Mouse (Mus musculus): ENCODE results near the gene Cdca3.

Cdca3 gene

DNA sequence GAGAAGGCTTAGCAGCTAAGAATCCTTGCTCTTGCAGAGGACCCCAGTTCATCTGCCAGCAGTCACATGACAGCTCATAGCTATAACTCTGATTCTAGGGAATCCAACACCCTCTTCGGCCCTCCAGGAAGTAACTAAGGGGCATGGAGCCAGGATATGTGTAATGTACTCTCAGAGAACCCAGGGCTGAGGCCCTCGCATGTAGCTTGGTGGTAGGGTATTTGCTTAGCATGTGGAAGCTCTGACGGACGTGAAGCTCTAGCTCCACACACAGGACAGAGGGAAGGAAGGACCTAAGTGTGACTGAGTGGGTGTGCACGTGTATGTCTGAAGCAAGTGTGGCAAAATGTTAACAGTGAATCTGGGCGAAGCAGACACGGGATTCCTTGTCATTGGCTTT lies 7.1 kb downstream of the Cdca3 start:
- no peak for DNase-seq

DNA sequence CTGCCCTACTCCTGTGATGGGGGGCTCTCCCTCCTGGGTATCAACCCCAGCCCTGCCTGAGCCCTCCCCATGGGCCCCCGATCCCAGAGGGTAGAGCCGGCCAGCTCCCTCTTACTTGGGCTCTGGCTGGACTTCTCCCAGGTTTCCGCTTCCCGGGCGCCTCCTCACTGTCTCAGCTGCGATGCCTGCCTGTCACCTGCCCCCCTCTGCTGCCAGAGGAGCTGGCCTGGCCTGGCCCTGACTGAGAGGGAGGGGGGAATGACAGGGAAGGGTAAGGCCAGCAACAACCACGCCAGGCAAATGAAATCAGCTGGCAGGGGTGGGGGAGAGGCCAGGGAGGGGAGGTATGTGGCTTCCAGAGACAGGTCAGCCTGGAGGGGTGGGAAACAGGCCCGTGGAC lies 10.5 kb downstream of the Cdca3 start:
- DNase-seq = no peak

DNA sequence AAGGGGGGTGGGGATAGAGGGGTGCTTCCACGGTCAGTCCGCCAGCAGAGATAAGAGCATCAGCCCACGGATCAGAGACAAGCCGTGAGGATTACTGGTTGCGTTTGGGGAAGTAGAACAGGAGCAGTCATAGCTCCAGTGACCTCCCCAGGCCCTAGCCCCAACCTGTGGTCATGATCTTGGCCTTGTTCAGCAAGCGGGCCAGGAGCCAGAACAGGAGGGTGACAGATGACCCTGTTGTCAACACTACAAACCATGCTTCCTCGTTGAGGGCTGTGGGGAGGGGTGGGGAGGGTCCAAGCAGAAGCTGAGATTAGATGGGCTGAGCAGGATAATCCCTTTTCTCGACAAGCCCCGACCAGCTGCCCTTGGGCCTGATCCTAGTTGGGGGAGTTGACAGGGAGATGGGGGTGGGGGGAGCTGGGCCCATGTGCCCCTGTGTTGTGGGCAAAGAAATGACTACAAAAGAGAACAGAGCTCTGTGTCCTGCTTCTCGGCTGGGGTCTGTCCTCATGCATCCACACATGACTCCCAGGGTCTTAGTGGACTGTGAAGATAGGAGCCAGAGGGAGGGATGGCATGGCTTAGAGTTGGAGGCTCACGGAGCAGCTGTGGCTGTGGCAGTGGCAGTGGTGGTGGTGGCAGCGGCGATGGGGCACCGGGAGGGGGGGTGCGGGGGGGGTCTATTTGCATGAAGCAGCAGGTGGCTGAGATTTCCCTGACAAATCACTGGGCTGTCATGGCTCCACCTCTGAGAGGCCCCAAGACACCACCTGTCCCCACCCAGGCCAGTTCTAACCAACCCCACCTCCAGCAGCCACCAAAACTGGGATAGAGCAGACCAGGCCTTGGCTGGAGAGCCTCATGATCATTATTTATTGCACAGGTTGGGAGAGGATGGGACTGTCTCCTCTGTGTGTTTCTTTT lies 11.2 kb downstream of the Cdca3 start, which contains the start of gene Gnb3:
TSS of gene Gnb3 (minus strand) at position 35 of the 927 bp plus-strand sequence.
- no peak for DNase-seq

DNA sequence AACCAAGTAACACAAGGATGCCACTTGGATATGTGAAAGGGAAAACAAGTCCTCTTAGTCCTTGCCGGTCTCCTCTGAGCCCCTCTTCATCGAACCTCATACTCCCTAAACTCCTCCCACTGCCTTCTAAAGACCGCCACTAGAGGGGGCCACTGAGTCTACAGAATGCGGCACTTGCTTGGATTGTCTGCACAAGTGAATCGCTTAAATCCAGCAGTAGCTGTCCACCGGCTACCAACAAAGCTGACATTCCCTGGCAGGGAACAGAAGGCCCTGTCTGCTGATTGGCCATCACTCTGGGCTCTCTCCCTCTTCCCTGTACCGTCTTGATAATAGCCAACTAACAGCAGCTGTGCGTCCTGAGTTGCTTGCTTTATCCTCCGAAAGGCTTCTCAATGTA lies 18.0 kb downstream of the Cdca3 start:
- DNase-seq = peak; percentile 95

DNA sequence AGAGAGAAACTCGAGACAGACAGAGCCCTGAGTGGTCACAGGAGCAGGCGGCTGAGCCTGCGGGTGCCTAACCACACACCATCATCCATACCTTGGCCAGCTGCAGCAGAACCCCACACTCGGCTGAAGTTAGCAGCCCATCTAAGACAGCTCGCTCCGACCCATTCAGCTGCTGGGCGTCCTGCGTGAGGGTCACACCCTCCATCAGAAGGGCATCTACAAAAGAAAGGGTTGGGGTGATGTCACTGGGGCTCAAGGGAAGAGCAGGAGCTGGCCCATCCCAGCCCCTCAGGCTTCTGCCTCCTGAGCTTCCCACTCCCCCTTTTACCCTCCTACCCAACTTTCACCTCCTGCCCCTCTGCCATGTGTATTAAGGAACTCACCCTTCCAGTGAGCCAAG lies 21.2 kb downstream of the Cdca3 start:
- DNase-seq = no peak

DNA sequence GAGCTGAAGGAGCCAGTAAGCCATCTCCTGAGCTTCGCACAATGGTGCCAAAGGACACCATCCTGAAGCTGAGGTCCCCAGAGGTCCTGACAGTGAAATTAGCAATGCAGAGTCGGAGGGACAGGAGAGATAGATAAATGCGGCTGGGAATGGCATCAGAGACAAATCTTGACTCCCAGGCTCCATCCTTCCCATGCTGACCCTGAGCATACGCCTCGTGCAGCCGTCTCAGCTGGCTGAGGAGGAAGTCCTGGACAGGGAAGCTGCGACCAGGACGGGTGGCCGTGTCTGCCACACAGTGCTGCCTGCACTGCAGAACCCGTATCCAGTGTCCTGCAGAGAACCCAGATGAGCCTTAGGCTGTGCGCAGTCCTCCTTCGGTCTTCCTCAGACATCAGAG lies 25.3 kb downstream of the Cdca3 start:
- DNase-seq = no peak

DNA sequence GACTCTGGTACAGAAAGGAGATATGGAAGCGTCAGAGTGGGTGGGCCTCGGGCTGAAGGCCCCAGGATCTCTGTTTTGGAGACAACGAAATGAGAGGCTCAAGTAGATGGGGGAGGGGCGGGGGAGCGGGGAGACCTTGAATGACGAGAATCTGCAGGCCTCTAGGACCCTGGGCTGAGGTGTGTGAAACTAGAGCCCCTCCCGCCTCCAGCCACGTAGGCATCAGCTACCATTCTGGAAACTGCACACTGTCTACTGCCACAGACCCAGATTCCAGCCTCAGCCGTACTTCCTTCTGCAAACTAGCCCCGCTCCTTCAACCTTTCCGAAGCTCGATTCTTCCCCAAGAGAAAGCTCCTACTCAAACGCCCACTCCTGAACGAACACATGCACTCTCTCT lies 27.0 kb downstream of the Cdca3 start:
- peak; percentile 19 for DNase-seq

DNA sequence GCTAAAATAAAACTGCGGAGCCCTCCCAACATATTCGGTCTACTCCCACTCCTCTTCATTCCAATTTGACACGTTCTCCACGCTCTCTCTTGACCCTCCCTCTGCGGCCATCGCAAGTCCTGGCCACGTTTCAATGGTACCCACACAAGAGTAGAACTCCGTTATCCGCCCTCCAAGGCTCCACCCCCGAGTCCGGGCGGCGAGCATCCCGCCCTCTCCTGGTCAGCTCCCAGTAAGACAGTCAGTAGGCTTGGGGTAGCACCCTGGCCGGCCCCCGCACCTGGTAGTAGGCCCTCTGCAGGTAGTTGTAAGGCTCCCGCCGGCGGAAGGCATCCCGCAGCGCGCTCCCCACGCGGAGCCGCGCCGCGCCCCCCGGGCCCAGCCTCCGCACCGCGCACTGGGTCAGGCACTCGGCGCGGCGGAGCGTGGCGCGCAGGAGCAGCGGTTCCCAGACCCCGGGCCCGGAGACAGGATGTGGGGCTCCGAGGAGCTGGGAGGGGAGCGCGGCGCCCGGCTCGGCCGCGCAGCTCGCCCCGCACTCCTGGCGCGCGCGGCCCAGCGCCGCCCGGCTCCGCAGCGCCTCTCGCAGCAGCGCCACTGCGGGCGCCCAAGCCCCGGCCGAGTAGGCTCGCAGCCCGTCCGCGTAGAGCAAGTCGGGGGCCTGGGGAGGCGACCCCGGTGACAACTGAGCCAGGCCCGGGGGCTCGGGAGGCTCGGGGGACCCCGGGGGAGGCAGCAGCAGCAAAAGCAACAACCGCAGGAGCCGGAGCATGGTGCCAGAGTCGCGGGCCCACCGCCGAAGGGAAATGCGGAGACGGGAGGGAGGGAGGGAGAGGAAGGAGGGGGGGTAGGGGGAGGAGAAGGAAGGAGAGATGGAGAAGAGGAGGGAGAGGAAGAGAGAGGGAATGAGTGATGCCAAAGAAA lies 27.8 kb downstream of the Cdca3 start, which contains the start of gene P3h3:
TSS of gene P3h3 (minus strand) at position 837 of the 924 bp plus-strand sequence.
- DNase-seq = peak; percentile 87

DNA sequence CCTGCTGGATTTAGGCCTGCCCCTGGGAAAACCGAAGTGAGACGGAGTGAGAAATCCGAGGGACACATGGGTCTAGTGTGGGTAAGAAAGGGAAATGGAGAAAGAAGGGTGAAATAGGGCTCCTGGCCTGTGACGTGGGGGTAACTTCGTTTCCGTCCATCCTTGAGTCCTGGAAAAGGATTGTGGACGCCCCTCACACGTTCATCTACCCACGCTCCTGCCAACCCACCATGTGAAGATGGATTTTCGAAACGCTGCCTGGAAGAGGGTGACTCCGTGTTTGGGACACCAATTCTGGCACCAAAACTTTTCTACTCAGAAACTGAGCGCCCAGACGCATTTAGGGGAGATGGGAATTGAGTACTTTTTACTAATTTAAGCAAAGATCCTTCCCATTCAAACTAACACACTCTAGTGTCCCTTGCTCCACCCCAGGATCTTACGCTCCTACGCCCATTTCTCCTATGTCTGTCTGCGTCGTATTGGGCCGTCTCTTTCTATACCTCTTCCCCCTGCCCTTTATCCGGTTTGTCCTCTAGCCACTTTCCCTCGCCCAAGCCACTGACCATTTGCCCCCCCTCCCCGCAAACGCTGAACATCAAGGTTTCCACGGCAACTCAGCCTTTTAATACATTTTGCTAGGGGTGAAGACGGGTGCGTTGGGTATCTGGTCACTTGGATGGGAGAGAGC lies 28.6 kb downstream of the Cdca3 start:
- DNase-seq = peak; percentile 24

DNA sequence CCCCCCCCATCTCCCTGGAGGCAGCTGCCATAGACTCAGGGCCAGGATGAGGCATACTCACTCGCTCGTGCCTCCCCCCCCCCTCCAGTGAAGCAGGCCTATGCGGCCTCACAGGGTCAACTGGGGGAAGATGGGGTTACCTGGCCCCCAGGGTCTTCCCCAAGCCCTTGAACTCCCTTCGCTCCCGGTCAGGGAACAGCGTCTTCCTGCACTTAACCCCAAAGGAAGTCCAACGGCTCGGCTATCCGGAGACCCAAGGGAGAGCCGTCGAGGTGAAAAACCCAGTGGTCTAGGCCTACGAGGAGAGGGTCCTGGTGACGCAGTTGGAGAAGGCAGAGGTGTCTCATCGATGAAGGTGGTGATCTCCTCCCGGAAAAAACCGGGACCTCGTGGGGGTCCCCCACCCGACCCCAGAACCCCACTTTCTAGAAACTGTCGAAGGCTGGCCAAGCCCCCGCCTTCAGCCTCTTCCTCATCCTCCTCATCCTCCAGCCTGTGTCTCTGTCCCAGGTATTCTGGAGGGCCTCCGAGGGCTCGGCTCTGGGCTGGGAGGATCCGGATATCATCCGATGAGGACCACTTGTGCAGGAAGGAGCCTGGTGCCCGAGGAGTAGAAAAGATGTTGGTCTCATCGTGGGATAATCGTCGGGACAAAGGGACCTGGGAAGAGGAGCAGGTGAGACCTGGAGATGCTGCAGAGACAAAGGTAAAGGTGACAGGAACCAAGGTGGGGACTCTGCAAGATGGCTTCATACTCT lies 29.4 kb downstream of the Cdca3 start:
- DNase-seq = no peak

DNA sequence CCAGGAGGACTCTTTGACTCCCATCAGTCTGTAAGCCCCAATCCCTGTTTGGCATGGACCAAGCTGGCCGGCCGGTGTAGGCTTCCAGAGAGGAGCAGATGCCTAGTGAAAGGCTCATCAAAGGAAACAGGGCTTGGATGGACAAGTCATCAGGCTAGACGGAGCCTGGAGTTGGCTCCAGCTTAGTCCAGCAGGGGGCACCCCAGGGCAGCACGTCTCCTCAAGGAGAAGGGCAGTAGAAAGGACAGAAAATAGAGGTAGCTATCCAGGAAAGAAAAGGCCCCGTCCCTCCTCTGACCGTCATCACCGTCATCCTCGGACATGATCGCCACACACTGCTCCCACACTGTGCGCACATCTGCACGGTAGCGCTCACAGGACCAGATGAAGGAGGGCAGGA lies 30.4 kb downstream of the Cdca3 start:
- DNase-seq = peak; percentile 93

DNA sequence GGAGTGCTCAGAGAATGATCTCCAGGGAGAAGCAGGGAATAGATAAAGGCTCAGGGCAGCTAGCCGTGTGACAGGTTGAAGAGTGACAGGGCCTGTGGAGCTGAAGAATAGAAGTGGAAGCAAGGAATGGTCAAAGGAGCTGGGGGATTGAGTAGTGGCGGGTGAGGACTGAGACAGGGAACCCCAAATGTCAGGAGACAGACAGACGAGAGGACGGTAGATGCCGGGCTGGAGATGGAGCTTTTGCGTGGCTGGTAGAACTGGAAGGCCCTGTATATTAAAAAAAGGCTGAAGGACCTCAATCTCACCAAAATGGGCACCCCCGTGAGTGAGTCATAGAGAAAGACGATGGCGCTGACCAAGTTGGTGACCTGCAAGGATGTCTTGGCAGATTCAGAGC lies 31.2 kb downstream of the Cdca3 start:
- DNase-seq = no peak

DNA sequence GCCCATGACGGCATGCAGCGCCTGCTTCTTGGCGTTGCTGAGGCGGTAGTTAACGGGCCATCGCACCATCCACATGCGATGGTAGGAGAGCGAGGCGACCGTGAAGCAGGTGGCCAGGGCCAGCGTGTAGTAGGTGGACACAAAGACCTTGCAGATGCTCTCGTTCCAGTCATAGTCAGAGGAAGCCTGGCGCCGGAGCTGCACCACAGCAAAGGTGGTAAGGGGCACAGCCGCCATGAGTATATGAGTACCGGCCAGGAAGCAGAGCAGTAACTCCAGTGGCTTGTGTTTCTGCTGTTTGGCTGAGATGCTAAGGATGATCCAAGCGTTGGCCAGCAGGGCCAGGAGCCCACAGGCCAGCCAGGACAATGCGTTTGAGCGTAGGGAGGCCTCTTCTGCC lies 31.9 kb downstream of the Cdca3 start:
- DNase-seq = peak; percentile 23

DNA sequence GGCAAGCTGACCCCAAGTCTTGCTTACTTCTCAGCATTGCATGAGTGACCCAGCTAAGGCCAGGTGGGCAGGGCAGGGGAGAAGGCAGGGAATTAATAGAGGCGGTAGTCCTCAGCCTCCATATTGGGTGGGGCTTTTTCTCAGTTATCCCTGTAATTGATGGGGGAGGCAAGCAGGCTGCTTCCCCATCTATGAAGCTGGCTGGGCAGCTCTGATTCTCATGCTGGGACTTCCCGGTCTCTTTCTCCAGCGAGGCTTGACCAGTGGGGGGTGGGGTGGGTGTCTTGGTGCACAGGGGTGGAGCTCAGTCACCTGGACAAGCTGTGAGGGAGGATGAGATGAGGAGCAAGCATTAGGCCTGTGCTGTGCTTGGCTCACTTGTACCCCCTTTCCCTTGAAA lies 32.5 kb downstream of the Cdca3 start:
- DNase-seq = no peak

DNA sequence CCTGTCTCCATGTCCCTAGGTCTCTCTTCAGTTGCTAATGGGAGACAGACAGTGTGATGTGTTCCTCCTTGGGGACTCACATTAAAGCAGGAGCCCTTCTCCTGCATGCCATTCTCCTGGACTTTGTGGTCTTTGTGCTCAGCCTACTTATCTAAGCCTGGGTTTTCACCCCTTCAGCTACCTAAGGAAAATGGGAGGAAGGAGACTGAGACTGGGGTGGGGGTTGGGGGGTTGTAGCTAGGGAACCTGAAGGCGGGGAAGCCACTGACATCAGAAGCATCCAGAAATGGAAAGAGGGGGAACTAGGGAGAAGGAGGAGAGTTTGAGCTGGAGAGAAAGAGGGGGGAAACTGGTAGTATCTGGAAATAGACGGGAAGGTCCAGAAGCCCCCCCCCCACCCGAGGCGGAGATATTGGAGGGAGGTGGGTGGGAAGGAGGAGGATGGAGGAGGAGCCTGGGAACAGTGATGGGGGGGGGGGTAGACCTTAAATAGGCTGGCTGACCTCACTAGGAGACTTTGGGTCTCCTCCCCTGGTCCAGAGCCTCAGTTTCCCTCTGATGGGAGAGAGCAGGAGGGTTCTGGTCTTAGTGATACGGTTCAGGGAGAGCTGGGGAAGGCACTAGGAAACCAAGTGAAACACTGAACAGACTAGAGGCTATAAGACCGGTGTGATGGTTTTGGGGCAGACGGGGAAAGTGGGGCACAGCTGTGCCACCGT lies 33.2 kb downstream of the Cdca3 start:
- DNase-seq = no peak

DNA sequence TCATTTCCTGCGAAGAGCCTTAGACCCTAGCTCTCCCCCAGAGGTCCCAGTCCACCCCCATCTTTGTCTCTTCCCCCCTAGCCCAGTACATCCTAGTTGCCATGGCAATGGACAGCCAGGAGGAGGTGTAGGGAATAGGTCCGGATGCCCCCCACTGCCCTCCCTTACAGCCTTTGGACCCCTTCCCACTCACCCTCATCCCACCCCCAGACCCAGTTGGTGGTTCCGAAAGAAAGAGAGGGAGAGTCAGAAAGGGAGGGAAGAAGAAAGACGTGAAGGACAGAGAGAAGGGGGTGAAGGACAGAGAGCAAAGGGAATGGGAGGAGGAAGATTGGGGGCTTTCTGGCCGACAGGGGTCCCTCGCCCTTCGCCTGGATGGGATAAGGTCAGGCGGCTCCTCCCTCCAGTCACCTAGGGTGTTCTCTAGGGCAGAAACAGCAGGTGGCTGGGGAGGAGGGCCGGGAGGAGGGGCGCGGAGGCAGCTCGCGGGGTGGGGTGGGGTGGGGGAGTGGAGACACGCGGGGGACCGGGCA lies 33.8 kb downstream of the Cdca3 start:
- DNase-seq = peak; percentile 88

DNA sequence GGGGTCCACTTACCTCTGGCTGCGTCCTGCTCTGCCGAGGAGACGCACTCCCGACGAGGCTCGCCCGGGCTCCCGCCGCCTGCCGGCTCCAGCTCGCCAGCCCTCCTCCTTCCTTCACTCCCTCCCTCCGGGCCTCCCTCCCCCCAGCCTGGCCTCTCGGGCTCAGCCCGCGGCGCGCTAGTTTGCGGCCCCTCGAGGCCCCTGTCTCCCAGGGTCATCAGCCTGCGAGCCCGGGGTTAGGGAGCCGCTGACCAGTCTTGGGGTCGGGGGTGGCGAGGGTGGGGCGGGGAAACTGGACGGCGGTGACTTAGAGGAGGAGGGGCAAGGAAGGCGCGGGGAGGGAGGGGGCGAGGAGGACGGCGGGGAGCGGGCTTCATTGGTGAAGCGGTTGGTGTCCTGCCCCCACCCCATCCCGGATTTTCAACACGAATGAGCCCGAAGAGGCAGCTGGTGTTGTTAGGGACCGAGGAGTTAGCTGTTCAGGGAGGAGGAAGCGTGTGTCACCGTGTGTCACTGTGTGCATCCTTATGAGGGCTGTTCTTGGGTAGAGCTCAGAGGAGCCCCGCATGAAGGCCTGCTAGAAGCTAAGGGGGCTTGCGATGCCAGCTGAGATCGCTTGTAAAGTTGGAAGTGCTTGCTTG lies 34.4 kb downstream of the Cdca3 start, which contains the start of gene Gpr162:
TSS of gene Gpr162 (minus strand) at position 326 of the 641 bp plus-strand sequence.
- peak; percentile 76 for DNase-seq

DNA sequence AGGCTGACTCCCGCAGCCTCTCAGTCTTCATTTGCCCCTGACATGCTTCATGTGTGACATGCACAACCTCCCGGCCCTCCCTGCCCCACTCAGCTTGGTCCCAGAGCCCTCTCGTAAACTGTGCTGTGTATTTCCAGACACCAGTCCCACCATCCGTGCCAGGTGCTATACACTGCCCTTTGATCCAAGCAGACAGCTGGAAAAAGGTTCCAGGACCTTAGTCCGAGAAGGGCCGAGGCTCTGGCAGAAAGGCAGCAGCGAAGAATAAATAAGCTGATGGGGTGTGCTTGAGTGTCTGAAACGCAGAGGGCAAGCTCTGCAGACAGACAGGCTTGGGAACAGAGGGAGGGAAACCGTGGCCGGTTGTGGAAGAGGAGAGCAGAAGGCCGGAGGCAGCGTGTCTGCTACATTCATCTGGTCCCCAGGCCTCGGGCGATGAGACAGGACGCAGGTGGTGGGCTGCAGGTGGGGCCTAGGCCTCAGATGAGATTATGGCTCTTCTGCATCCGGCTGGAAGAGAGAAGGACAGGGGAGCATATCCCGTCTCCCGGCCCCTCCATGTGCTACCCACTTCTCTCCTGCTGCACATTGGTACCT lies 36.5 kb downstream of the Cdca3 start:
- no peak for DNase-seq

DNA sequence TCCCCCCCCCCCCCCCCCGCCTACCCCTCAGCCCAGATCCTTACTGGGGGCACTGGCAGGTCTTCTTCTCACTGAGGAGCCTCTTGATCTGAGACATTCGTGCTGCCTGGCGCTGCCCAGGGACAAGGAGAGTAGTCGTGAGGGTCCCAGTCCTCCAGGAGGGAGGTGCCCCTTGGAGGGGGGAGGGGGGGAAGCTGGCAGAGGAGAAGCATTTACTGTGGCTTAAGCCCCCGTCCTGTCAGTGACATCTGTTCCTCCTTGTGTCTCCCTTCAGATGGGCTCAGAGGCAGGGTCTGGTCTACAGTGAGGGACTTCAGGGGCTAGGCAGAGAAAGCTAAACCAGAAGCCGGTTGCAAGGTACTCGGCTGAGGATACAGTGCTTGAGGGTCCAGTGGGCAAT lies 37.2 kb downstream of the Cdca3 start:
- peak; percentile 28 for DNase-seq

DNA sequence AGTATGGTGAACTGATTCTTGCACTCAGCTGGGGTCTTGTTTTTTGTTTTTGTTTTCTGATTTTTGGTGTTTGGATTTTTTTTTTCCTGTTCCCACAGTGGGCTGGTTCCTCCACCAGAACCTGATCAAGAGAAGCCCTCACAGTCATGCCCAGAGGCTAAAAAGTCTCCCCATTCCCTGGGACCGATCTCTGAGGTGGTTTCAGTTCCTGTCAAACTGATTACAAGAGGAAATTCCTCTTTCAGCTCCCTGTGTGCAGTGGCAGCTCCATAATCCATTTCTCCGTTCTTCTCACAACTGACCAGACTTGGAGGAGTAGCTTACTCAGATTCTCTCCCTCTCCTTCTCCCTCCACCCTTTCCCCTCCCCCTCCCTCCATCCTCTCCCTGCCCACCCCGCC lies 45.0 kb downstream of the Cdca3 start:
- DNase-seq = no peak
